Mouse (Mus musculus): ENCODE results near the gene Gm11444. TPM values are rescaled to one million over a fixed set of nuclear protein-coding genes. Genes with fewer than 3 reads are reported as not detected.

The Gm11444 gene
- total RNA-seq, 1 experiment from 2014 or later: not detected

DNA sequence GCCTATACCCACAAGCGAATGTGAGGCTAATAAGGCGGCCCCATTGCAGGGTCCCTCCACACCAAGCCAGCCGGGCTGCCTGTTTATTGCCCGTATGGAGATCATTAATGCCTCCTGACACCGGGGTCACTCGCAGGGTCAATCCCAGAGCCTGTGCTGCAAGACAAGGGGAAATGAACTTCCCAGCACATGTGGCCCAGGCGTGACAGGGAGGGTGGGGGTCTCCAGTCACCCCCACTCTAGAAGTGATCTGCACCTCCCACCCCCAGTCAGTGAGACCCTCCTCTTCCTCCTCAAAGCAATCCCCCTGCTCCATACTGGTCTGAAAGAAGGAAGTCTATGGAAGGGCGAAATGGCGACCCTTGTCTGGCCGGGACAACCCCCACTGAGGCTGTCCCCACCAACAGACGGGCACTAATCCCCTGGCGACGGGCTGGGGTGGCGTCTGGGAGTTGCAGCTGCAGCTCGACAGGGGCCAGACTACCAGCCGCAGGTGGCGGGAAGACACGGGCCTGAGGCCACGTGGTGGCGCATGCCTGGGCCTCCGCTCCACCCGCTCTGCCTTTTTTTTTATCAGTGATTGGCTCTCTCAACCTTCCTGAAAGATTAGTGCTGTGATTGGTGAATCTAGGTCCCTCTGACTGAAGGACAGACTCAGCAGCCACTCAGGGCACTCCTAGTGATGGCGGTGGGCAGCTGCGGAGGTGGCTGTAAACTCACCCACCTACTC is 26.1 kb upstream of the Gm11444 start:
- ATAC-seq (ENCODE audit: extremely low read depth, insufficient number of reproducible peaks, low FRiP score, poor library complexity, severe bottlenecking): no peak

- no peak for ATAC-seq (ENCODE audit: extremely low read depth, insufficient number of reproducible peaks, low FRiP score, poor library complexity, severe bottlenecking)
These were observed 14.2 kb upstream of the Gm11444 start for GRCm38 (mm10) chr11:85864363-85864762.

DNA sequence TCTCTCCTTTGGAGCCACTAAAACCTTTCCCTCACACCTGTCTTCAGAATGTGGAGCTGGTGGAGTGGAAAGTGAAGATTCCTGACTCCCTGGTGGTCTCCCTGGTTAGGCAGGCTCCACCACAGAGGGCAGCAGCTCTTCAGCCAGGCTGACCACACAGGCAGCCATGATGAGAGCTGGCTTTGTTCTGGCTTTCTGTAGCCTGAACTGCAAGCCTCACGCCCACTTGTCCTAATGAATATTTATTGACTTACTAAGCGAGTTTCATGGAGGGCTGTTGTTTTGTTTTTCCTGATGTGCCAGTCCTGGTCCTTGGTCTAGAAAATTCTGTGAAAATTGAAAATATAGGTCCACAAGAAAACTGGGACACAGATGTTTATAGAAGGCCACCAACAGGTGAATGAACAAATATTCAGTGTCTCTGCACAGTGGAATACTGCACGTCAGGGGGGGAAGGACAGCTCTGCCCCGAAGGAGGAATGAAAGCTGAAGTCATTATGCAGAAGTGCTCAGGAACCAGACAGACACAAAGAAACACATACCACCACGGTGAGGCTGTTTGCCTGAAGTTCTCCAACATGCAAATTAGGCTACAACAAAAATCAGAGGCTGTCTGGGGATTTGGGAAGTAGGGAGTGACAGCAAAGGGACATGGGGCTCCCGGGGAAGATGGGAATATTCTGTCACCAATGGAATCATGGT is 8.0 kb upstream of the Gm11444 start:
- ATAC-seq (ENCODE audit: extremely low read depth, insufficient number of reproducible peaks, low FRiP score, poor library complexity, severe bottlenecking): no peak

GRCm38 (mm10) chr11:85850758-85851157 is 625 bp upstream of the Gm11444 start:
- no peak for ATAC-seq (ENCODE audit: extremely low read depth, insufficient number of reproducible peaks, low FRiP score, poor library complexity, severe bottlenecking)

DNA sequence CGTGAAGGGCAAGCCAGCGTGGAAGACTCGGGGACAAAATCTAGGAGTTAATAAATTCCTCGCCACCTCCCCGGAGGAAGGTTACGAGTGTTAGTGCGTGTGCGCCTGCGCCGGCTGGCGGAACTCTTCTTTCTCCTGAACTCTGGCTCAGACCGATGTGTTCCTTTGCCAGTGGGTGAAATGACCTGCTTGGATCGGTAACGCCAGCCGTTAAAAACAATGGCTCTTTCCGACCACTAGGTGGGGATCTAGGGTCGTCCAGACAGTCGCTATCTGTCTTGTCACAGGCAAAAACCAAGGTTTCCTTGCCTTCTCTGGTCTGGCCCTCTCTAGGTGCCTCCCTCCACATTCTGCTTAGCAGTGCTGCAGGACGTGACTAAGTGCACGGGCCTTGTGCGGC is 1.1 kb downstream of the Gm11444 start:
- peak; percentile 64; the same call in 1 of the 2 replicates for ATAC-seq (ENCODE audit: extremely low read depth, insufficient number of reproducible peaks, low FRiP score, poor library complexity, severe bottlenecking)

DNA sequence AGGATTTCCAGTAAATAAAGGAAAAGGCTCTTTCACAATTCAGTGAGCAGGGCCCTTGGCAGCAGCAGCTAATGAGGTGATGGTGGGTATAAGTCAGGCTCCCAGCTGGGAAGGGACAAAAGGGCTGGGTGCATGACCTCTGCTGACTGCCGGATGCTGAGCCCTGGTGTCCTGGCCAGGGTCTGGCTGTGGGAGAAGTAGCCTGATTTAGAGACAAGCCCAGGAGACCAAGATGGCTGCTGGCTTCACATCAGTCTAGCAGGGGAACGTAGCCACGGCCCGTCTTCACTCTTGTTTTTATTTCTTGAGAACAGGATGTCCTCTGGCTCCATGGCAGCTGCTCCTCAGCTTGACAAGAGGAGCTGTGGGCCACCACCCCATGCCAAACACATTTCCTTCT is 3.6 kb downstream of the Gm11444 start:
- ATAC-seq (ENCODE audit: extremely low read depth, insufficient number of reproducible peaks, low FRiP score, poor library complexity, severe bottlenecking): no peak

GRCm38 (mm10) chr11:85845921-85846320 is 4.2 kb downstream of the Gm11444 start:
- no peak for ATAC-seq (ENCODE audit: extremely low read depth, insufficient number of reproducible peaks, low FRiP score, poor library complexity, severe bottlenecking)

GRCm38 (mm10) chr11:85844971-85845370 is 5.2 kb downstream of the Gm11444 start:
- no peak for ATAC-seq (ENCODE audit: extremely low read depth, insufficient number of reproducible peaks, low FRiP score, poor library complexity, severe bottlenecking)

DNA sequence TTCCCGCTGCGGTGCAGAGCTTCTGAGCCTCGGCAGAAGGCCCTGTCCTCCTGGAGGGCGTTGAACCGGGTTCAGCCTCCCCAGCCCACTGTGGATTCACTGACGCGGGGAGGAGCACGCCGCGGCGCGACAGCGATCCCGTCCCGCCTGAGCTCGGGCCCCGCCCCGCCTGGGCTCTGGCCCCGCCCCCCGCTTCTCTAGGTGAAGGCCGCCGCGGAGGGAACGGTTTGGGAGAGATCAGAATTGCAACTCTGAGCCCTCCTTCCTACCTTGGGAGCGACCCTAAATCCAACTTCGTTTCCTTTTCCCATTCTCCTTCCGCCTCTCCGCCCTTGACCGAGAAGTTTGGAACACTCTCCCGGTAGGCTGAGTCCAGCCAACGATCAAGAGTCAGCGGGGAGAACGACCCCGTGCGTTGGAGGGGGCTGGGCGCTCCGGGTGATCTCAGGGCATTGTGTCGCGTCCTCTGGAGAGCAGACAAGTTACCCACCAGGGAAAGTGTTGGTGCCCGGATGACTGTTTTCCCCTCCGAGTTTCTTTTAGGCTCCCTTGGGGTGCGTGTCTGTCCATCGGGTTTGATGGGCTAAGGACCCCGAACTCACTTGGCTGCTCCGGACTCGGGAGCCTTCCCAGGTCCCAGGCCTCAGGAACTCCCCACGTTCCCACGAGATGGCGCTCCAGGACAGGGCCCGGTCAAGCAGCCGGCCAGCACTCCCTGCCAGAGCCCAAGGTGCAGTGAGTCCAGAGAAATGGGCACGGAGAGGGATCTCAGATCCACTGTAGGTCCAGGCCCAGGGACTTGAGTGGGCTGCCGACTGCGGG is 5.8 kb downstream of the Gm11444 start:
- no peak for ATAC-seq (ENCODE audit: extremely low read depth, insufficient number of reproducible peaks, low FRiP score, poor library complexity, severe bottlenecking)

DNA sequence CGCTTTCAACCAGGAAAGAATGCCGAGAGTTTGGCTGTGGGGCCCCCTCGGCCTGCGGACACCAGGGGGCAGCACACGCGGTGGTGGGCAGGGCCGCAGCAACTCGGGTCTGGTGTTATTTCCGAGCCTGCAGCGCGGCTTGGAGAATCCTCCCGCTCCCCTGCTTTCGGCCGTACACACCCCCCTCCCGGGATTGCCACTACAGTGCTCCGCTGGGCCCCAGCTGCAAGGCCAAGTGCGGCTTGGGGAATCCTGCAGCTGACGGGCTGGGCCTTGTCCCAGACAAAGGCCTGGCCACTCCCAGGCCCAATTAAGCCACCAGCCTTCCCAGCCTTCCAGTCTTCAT is 6.8 kb downstream of the Gm11444 start:
- ATAC-seq (ENCODE audit: extremely low read depth, insufficient number of reproducible peaks, low FRiP score, poor library complexity, severe bottlenecking): no peak

- no peak for ATAC-seq (ENCODE audit: extremely low read depth, insufficient number of reproducible peaks, low FRiP score, poor library complexity, severe bottlenecking)
These were observed 7.4 kb downstream of the Gm11444 start for GRCm38 (mm10) chr11:85842596-85843346.

GRCm38 (mm10) chr11:85841980-85842379 is 8.2 kb downstream of the Gm11444 start:
- peak; percentile 40; the same call in 1 of the 2 replicates for ATAC-seq (ENCODE audit: extremely low read depth, insufficient number of reproducible peaks, low FRiP score, poor library complexity, severe bottlenecking)

GRCm38 (mm10) chr11:85841211-85841681 is 8.9 kb downstream of the Gm11444 start:
- ATAC-seq (ENCODE audit: extremely low read depth, insufficient number of reproducible peaks, low FRiP score, poor library complexity, severe bottlenecking): no peak

GRCm38 (mm10) chr11:85840803-85841145 is 9.4 kb downstream of the Gm11444 start:
- ATAC-seq (ENCODE audit: extremely low read depth, insufficient number of reproducible peaks, low FRiP score, poor library complexity, severe bottlenecking): no peak

DNA sequence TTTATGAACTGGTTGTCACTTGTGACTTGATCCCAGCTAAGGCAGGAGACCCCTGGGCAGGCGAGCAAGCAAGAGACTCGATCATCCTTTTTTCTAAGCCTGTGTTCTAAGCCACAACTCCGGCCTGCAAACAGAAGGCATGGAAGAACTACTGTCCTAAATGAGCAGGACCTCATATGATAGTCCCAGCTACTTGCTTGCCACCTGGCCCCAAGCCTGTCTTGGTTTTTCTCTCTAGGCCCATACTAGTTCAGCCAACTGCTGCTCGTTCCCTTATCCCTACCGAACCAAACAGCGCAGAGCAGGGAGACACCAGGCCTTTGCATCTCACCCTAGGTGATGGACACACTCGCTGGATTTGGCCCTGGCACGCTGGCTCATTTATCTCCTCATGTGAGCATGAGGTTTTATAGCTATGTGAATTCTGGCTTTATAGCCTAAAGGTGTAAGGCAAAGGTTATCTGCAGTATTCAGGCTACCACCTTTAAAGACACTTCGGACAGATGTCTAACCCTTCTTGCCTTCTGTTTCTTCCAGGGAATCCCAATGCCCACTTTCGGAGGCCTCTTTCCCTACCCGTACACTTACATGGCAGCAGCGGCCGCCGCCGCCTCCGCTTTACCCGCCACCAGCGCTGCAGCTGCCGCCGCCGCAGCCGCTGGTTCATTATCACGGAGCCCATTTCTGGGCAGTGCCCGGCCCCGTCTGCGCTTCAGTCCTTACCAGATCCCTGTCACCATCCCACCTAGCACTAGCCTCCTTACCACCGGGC is 9.9 kb downstream of the Gm11444 start:
- ATAC-seq (ENCODE audit: extremely low read depth, insufficient number of reproducible peaks, low FRiP score, poor library complexity, severe bottlenecking): no peak

DNA sequence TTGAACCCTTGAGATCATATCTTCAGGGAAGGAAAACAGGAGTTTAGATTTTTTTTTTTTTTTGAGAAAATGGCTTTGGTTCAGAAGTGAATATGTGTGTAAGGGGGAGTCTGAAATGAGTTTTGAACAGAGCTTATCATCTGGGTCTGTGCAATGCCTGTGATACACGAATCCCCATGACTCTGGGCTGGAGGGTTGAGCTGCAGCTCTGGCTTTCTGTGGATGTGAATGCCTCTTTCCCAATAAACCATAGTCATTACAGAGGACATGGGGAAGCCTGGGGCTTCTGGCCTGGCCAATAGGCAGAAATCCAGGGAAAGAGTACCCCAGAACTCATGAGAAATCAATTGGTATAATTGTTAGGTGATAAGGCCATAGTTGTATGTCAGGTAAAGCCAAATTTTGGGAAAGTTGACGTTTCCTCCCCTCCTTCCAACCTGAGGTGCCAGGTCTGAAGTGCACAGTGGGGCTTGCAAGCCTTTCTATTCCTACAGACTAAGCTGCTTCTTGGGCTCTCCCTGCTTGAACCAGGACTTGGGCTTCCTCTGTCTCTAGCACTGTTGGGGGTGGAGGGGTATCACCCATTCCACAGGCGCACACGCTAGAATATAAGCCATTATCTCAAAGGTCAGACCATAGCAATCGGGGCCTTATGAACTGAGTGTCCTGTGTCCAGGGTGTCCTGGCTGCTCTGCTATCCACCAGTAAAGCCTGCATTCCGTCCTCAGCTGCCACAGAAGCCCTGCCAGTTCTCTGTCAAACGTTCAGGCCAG is 10.7 kb downstream of the Gm11444 start:
- no peak for ATAC-seq (ENCODE audit: extremely low read depth, insufficient number of reproducible peaks, low FRiP score, poor library complexity, severe bottlenecking)

DNA sequence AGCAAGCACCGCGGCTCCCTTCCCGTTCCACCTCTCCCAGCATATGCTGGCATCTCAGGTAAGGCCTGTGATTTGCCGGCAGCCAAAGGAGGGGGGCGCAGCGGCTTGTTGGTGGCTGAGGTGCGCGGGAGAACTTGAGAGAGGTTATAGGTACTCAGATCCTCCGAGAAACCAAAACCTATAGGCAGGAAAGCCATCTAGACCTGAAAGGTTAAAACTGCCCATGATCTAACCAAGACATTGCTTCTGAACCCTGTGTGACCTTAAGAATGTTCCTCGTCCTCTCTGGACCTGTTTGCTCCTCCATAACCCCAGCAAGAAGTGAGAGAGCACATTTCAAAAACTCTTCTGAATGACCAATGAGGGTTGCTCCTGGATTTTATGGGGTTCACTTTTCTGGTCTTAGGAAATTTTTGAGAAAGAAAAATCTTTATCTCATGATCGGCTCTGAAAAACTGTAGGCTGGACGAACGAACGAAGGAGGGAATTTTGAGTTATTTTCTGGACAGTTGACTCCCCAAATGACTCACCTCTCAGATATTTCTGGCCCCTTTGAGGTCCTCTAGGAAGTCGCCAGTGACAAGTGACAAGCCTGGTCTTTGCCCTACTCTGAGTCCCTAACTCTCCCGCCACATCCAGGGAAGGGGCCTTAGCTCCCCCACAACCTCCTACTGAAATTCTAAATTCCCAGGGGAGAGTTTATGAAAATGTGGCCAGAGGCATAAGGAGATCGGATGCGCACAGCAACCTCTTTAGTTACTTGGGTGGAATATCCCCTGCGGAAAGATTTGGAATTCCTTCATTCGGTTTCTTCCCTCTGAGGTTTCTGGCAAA is 11.5 kb downstream of the Gm11444 start:
- no peak for ATAC-seq (ENCODE audit: extremely low read depth, insufficient number of reproducible peaks, low FRiP score, poor library complexity, severe bottlenecking)

Measured in neutrophil, adult 5-6 weeks (primary cell).